Mouse (Mus musculus): ENCODE results near the gene Tm6sf2.

DNA sequence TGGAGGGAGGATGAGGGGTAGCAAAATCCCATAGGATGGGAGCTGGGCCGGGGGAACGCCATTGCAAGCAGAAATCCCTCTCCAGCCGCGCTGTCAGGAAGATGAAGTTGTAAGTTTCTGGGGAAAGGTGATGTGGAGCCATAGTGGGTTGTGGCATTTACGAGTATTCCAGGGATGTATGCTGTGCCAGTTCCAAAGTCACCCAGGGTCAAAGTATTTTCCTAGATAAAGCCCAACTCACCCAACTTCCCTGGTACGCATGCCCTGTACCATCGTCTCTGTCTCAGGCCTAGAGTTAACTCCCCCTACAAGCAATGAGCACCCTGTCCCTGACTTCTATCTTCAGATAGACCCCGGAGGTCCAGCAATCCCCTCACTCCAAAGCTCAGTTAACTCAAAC is 396 bp downstream of the Tm6sf2 start:
- no peak for TF ChIP-seq POLR2A (IDR thresholded peaks at IDR 0.05; ENCODE audit: low read depth, low read length)
- TF ChIP-seq CTCF (conservative IDR thresholded peaks at IDR 0.05; ENCODE audit: insufficient read depth, insufficient read length, low read depth, low read length) = no peak
